Mouse (Mus musculus): ENCODE results near the gene Mras. TPM values are rescaled to one million over a fixed set of nuclear protein-coding genes. Genes with fewer than 3 reads are reported as not detected.

Mras gene
- total and polyA plus RNA-seq, 3 experiments = 0.17 TPM; not detected in 2

- Histone ChIP-seq H3K27ac (ENCODE audit: control insufficient read depth, low read depth, low read length) (no peak overlapping the region), H3K4me1 (ENCODE audit: control insufficient read depth in 1 of 2, insufficient read depth in 2 of 2, low read length in 2 of 2) (no peaks in the 10 kb centered on the region), H3K27me3 (ENCODE audit: control insufficient read depth in 1 of 2, insufficient read depth in 2 of 2, low read length in 2 of 2) (no peaks in the 10 kb centered on the region; a peak in 1 of 4 replicates), H3K4me3 (ENCODE audit: control insufficient read depth in 1 of 2, insufficient read depth in 1 of 2, low read depth in 2 of 2, low read length in 2 of 2) (no peak overlapping the region), H3K9ac (ENCODE audit: control insufficient read depth, low read depth, low read length, poor library complexity, severe bottlenecking) (no peak overlapping the region), H3K36me3 (ENCODE audit: control insufficient read depth in 1 of 2, insufficient read depth in 2 of 2, low read length in 2 of 2) (no peaks in the 10 kb centered on the region), H3K9me3 (replicated peaks; ENCODE audit: insufficient read depth, low read length) (no peaks in the 10 kb centered on the region), H3K79me2 (ENCODE audit: control insufficient read depth, insufficient read depth, low read length, poor library complexity) (no peaks in the 10 kb centered on the region)
- no peak for DNase-seq (ENCODE audit: low read depth, low spot score)
- no peak for TF ChIP-seq MAZ (IDR thresholded peaks at IDR 0.05; ENCODE audit: low read depth, low read length)
- no peak for TF ChIP-seq ELF1 (IDR thresholded peaks at IDR 0.05; ENCODE audit: low read depth, low read length)
- no peak for TF ChIP-seq TBP (IDR thresholded peaks at IDR 0.05; ENCODE audit: low read depth, low read length)
- no peak for TF ChIP-seq TCF12 (IDR thresholded peaks at IDR 0.05; ENCODE audit: low read depth, low read length)
- TF ChIP-seq EP300 (IDR thresholded peaks at IDR 0.05; ENCODE audit: low read depth in 1 of 2, low read length in 2 of 2) = no peak
- no peak for TF ChIP-seq TAL1 (IDR thresholded peaks at IDR 0.05; ENCODE audit: low read length)
- TF ChIP-seq UBTF (IDR thresholded peaks at IDR 0.05; ENCODE audit: borderline replicate concordance, insufficient read depth, low read depth, low read length) = no peak
- TF ChIP-seq RCOR1 (IDR thresholded peaks at IDR 0.05; ENCODE audit: low read depth, low read length) = no peak
- no peak for TF ChIP-seq ZKSCAN1 (IDR thresholded peaks at IDR 0.05; ENCODE audit: low read depth, low read length)
- no peak for TF ChIP-seq POLR2A (IDR thresholded peaks at IDR 0.05; ENCODE audit: control insufficient read depth in 1 of 2, insufficient read depth in 1 of 2, low read depth in 1 of 2, low read length in 2 of 2, poor library complexity in 1 of 2)
- TF ChIP-seq POLR2AphosphoS5 (IDR thresholded peaks at IDR 0.05; ENCODE audit: borderline replicate concordance, low read depth, low read length) = no peak
- TF ChIP-seq POLR2AphosphoS2 (IDR thresholded peaks at IDR 0.05; ENCODE audit: low read length) = no peak
- TF ChIP-seq USF1 (IDR thresholded peaks at IDR 0.05; ENCODE audit: low read depth, low read length) = no peak
Measured at GRCm38 (mm10) chr9:99435619-99436181, 1.5 kb downstream of the Mras start.

- no peak for DNase-seq (ENCODE audit: low read depth, low spot score)
- Histone ChIP-seq H3K79me2 (ENCODE audit: control insufficient read depth, insufficient read depth, low read length, poor library complexity) (no peaks in the 10 kb centered on the region), H3K36me3 (ENCODE audit: control insufficient read depth in 1 of 2, insufficient read depth in 2 of 2, low read length in 2 of 2) (no peaks in the 10 kb centered on the region), H3K9ac (ENCODE audit: control insufficient read depth, low read depth, low read length, poor library complexity, severe bottlenecking) (no peak overlapping the region), H3K4me3 (ENCODE audit: control insufficient read depth in 1 of 2, insufficient read depth in 1 of 2, low read depth in 2 of 2, low read length in 2 of 2) (no peak overlapping the region), H3K4me1 (ENCODE audit: control insufficient read depth in 1 of 2, insufficient read depth in 2 of 2, low read length in 2 of 2) (no peaks in the 10 kb centered on the region), H3K27ac (ENCODE audit: control insufficient read depth, low read depth, low read length) (no peak overlapping the region), H3K9me3 (replicated peaks; ENCODE audit: insufficient read depth, low read length) (no peaks in the 10 kb centered on the region), H3K27me3 (ENCODE audit: control insufficient read depth in 1 of 2, insufficient read depth in 2 of 2, low read length in 2 of 2) (peaks cover 0 to 2% of the 10 kb centered on the region in 2 experiments; a peak in 1 of 4 replicates)
- no peak for TF ChIP-seq USF2 (IDR thresholded peaks at IDR 0.05; ENCODE audit: borderline replicate concordance in 1 of 2, insufficient read depth in 1 of 2, low read depth in 1 of 2, low read length in 2 of 2)
- no peak for TF ChIP-seq MXI1 (IDR thresholded peaks at IDR 0.05; ENCODE audit: low read depth, low read length)
- no peak for TF ChIP-seq TAL1 (IDR thresholded peaks at IDR 0.05; ENCODE audit: low read length)
- no peak for TF ChIP-seq MAZ (IDR thresholded peaks at IDR 0.05; ENCODE audit: low read depth, low read length)
- no peak for TF ChIP-seq ZNF384 (IDR thresholded peaks at IDR 0.05; ENCODE audit: low read depth, low read length)
- no peak for TF ChIP-seq E2F4 (IDR thresholded peaks at IDR 0.05; ENCODE audit: borderline replicate concordance, low read depth, low read length)
- no peak for TF ChIP-seq GATA1 (IDR thresholded peaks at IDR 0.05; ENCODE audit: low read depth, low read length)
- no peak for TF ChIP-seq ETS1 (IDR thresholded peaks at IDR 0.05; ENCODE audit: low read depth, low read length)
- TF ChIP-seq CTCF (IDR thresholded peaks at IDR 0.05 in 2 of 3, conservative IDR thresholded peaks at IDR 0.05 in 1 of 3; ENCODE audit: control insufficient read depth in 1 of 3, insufficient read depth in 1 of 3, low read depth in 2 of 3, low read length in 3 of 3, poor library complexity in 1 of 3, severe bottlenecking in 1 of 3) = no peak
- TF ChIP-seq KAT2A (conservative IDR thresholded peaks at IDR 0.05; ENCODE audit: low read depth, low read length) = no peak
- no peak for TF ChIP-seq MYC (IDR thresholded peaks at IDR 0.05; ENCODE audit: low read depth, low read length)
- TF ChIP-seq ZMIZ1 (IDR thresholded peaks at IDR 0.05; ENCODE audit: low read depth, low read length) = no peak
- no peak for TF ChIP-seq ZC3H11A (IDR thresholded peaks at IDR 0.05; ENCODE audit: low read depth, low read length)
Measured at GRCm38 (mm10) chr9:99434892-99435618, 2.1 kb downstream of the Mras start.
